Mouse (Mus musculus): Measurements from ENCODE around the gene Vmn2r111.

DNA sequence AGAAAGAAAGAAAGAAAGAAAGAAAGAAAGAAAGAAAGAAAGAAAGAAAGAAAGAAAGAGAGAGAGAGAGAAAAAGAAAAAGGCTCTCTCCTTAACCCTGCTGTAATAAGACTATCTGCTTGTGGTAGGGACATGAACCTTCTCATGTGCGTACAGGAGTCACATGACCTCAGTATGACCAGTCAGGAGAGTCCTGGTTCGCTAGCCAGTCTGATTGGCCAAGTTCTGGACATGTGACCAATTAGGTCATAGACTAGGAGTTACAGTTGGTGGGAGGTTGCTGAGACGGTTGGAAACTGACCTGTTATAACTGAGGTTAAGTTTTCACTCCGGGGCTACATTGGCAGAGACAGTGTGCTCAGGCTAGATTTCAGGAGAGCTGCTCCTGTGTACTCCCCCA lies 76.2 kb downstream of the Vmn2r111 start:
- TF ChIP-seq FLI1 (IDR thresholded peaks at IDR 0.05; ENCODE audit: low read length) (no peak), GATA1 (IDR thresholded peaks at IDR 0.05; ENCODE audit: borderline replicate concordance, low read length) (no peak)

Data from megakaryocyte, embryonic 14.5 days (primary cell).